Mouse (Mus musculus) myocyte (in vitro differentiated cells): Measurements from ENCODE around the gene Aym1. TPM values are rescaled to one million over a fixed set of nuclear protein-coding genes. Genes with fewer than 3 reads are reported as not detected.
A peak's percentile ranks its signal among the peaks of the same experiment; 100 is the strongest.

ENCODE experiments used
- H3K27me3 ChIP-seq: one replicate; pipeline ENCODE4 v1.6.1; 2011; ENCODE audit not compliant: control insufficient read depth, insufficient read depth, insufficient read length
- H3K36me3 ChIP-seq: one replicate; pipeline ENCODE4 v1.6.1; 2011; ENCODE audit not compliant: control insufficient read depth, insufficient read depth
- H3K4me2 ChIP-seq: one replicate; pipeline ENCODE4 v1.6.1; 2011; ENCODE audit warnings: low read depth, control low read depth
- H3K4me3 ChIP-seq: one replicate; pipeline ENCODE4 v1.5.1; 2011; ENCODE audit warnings: mild to moderate bottlenecking, control low read depth, moderate library complexity
- H3K79me2 ChIP-seq: one replicate; pipeline ENCODE4 v1.6.1; 2011; ENCODE audit not compliant: control insufficient read depth, insufficient read depth
- H3ac ChIP-seq: one replicate; pipeline ENCODE4 v1.6.1; 2011; ENCODE audit not compliant: control insufficient read depth, insufficient read length
- CEBPB ChIP-seq: IDR thresholded peaks from 2 replicates; pipeline ENCODE4 v1.6.1; 2011; ENCODE audit warnings: mild to moderate bottlenecking, moderate library complexity; ENCODE audit not compliant: poor library complexity, insufficient read depth, severe bottlenecking
- E2F4 ChIP-seq: IDR thresholded peaks from one replicate; pipeline ENCODE4 v1.6.1; 2011; ENCODE audit warnings: mild to moderate bottlenecking, control low read depth, moderate library complexity; ENCODE audit not compliant: insufficient read depth
- MAX ChIP-seq: IDR thresholded peaks from one replicate; pipeline ENCODE4 v1.6.1; 2011; ENCODE audit warnings: low read depth, mild to moderate bottlenecking, control low read depth
- MYOD1 ChIP-seq, 3 experiments: IDR thresholded peaks; one replicate each; pipeline ENCODE4 v1.6.1; 2011; ENCODE audit warnings: control low read depth in 2 of 3, low read depth in 2 of 3, mild to moderate bottlenecking in 2 of 3, moderate library complexity in 1 of 3; ENCODE audit not compliant: insufficient read length in 2 of 3, control insufficient read depth in 1 of 3
- MYOG ChIP-seq, 3 experiments: IDR thresholded peaks; one replicate each; pipeline ENCODE4 v1.6.1; 2011; ENCODE audit warnings: control low read depth in 2 of 3, low read depth in 2 of 3, mild to moderate bottlenecking in 2 of 3; ENCODE audit not compliant: insufficient read length in 2 of 3, control insufficient read depth in 1 of 3, insufficient read depth in 1 of 3
- POLR2A ChIP-seq: IDR thresholded peaks from one replicate; pipeline ENCODE4 v1.6.1; 2011; ENCODE audit warnings: low read depth, mild to moderate bottlenecking, control low read depth, moderate library complexity; ENCODE audit not compliant: insufficient read length
- POLR2AphosphoS2 ChIP-seq: IDR thresholded peaks from one replicate; pipeline ENCODE4 v1.6.1; 2011; ENCODE audit warnings: low read depth, control low read depth; ENCODE audit not compliant: insufficient read length
- REST ChIP-seq: IDR thresholded peaks from one replicate; pipeline ENCODE4 v1.6.1; 2011; ENCODE audit warnings: mild to moderate bottlenecking, control low read depth, moderate library complexity; ENCODE audit not compliant: insufficient read depth, insufficient read length
- SRF ChIP-seq: IDR thresholded peaks from one replicate; pipeline ENCODE4 v1.6.1; 2011; ENCODE audit warnings: low read depth; ENCODE audit not compliant: control insufficient read depth, insufficient read length
- TCF12 ChIP-seq: IDR thresholded peaks from one replicate; pipeline ENCODE4 v1.6.1; 2011; ENCODE audit warnings: mild to moderate bottlenecking, control low read depth; ENCODE audit not compliant: poor library complexity, insufficient read depth, severe bottlenecking
- TCF3 ChIP-seq: IDR thresholded peaks from one replicate; pipeline ENCODE4 v1.6.1; 2011; ENCODE audit warnings: low read depth, control low read depth; ENCODE audit not compliant: insufficient read length
- USF1 ChIP-seq: IDR thresholded peaks from one replicate; pipeline ENCODE4 v1.6.1; 2011; ENCODE audit warnings: low read depth, mild to moderate bottlenecking, control low read depth, moderate library complexity
- polyA plus RNA-seq: library from polyadenylated mRNA; unstranded; fragments of >200 nt; fragmentation: generic; extraction: Trizol; gene quantifications from one replicate; pipeline ENCODE4 v1.2.1, GENCODE M21; 2012; ENCODE audit warnings: missing spikeins

Gene Aym1
- polyA plus RNA-seq, 1 experiment = not detected

DNA sequence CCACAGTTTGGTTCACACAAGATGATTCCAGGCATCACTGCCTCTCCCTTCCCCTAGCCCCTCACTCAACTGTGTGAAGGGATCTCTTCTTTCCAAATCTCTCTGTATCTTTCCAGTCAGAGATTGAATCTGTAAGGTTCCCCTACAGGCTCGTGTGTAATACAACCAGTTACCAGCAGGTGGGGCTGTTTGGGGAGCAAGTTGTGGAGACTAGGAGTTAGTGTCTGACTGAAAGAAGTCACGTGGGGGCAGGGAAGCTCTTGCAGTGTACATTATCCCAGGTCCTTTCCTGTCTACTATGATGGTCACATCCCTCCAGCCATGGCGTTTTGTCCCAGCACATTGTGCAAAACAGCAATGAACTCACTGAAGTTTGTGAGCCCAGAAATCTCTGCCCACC is 18.7 kb downstream of the Aym1 start:
- Histone ChIP-seq H3K79me2 (no peaks in the 10 kb centered on the region), H3ac (no peak overlapping the region), H3K36me3 (no peaks in the 10 kb centered on the region), H3K4me3 (no peak overlapping the region), H3K27me3 (peaks cover 18% of the 10 kb centered on the region), H3K4me2 (no peak overlapping the region)
- no peak for TF ChIP-seq POLR2A
- peak; percentile 28 for TF ChIP-seq USF1

DNA sequence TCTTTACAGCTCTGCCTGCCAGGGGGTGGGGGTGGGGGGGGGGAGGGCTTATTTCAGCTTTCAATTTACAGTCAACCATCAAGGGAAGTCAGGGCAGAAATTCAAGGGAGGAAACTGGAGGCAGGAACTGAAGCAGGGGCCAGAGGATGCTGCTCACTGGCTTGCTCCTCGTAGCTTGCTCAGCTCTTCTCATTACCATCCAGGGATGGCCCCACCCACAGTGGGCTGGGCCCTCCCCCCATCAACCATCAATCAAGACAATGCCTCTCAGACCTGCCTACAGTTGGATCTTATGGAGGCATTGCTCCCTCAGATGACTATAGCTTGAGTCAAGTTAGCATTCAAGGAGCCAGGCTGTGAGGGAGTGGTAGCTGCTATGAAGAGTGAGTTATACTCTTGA is 19.2 kb downstream of the Aym1 start:
- TF ChIP-seq TCF12 (no peak), USF1 (no peak), POLR2AphosphoS2 (no peak), MAX (no peak), POLR2A (no peak), CEBPB (no peak), TCF3 (no peak), E2F4 (no peak), SRF (no peak), MYOG (IDR thresholded peaks at IDR 0.05; ENCODE audit: control insufficient read depth in 1 of 3, insufficient read depth in 1 of 3, insufficient read length in 2 of 3, low read depth in 2 of 3) (no peak), REST (no peak), MYOD1 (IDR thresholded peaks at IDR 0.05; ENCODE audit: control insufficient read depth in 1 of 3, insufficient read length in 2 of 3, low read depth in 2 of 3) (no peak)
- no peaks in the 10 kb centered on the region for H3K79me2 ChIP-seq
- H3K4me2 ChIP-seq = no peak overlapping the region
- H3ac ChIP-seq = no peak overlapping the region
- H3K4me3 ChIP-seq = no peak overlapping the region
- H3K27me3 ChIP-seq = peaks cover 18% of the 10 kb centered on the region
- no peaks in the 10 kb centered on the region for H3K36me3 ChIP-seq

GRCm38 (mm10) chr5:113379416-113379815 is 22.3 kb downstream of the Aym1 start:
- H3K79me2 ChIP-seq = no peaks in the 10 kb centered on the region
- H3K27me3 ChIP-seq = no peaks in the 10 kb centered on the region
- no peak overlapping the region for H3ac ChIP-seq
- H3K4me2 ChIP-seq = no peak overlapping the region
- H3K4me3 ChIP-seq = no peak overlapping the region
- TF ChIP-seq POLR2A (no peak), MAX (no peak)
- no peaks in the 10 kb centered on the region for H3K36me3 ChIP-seq

GRCm38 (mm10) chr5:113380553-113380952 is 23.5 kb downstream of the Aym1 start:
- TF ChIP-seq E2F4 = no peak

GRCm38 (mm10) chr5:113382580-113382979 is 25.5 kb downstream of the Aym1 start:
- no peak for TF ChIP-seq POLR2A
- Histone ChIP-seq H3K4me2 (no peak overlapping the region), H3K79me2 (no peaks in the 10 kb centered on the region), H3K36me3 (no peaks in the 10 kb centered on the region), H3K4me3 (no peak overlapping the region), H3K27me3 (no peaks in the 10 kb centered on the region), H3ac (no peak overlapping the region)

More at GRCm38 (mm10) chr5:113380553-113380952, 23.5 kb downstream of the Aym1 start:
- Histone ChIP-seq H3K4me3 (no peak overlapping the region), H3K36me3 (no peaks in the 10 kb centered on the region), H3ac (no peak overlapping the region), H3K27me3 (no peaks in the 10 kb centered on the region), H3K4me2 (no peak overlapping the region), H3K79me2 (no peaks in the 10 kb centered on the region)

GRCm38 (mm10) chr5:113393766-113394165 is 36.7 kb downstream of the Aym1 start:
- TF ChIP-seq MYOD1 (IDR thresholded peaks at IDR 0.05; ENCODE audit: control insufficient read depth in 1 of 3, insufficient read length in 2 of 3, low read depth in 2 of 3) (no peak), CEBPB (no peak), SRF (no peak), POLR2AphosphoS2 (no peak), TCF3 (no peak), MAX (no peak), POLR2A (no peak), E2F4 (no peak), MYOG (IDR thresholded peaks at IDR 0.05; ENCODE audit: control insufficient read depth in 1 of 3, insufficient read depth in 1 of 3, insufficient read length in 2 of 3, low read depth in 2 of 3) (no peak), USF1 (no peak)
- no peak overlapping the region for H3K4me2 ChIP-seq
- no peak overlapping the region for H3ac ChIP-seq
- H3K4me3 ChIP-seq = no peak overlapping the region
- no peaks in the 10 kb centered on the region for H3K36me3 ChIP-seq
- no peaks in the 10 kb centered on the region for H3K79me2 ChIP-seq
- peaks cover 54% of the 10 kb centered on the region for H3K27me3 ChIP-seq
